Mouse (Mus musculus): ENCODE measurements around the gene Plxnd1.

Gene Plxnd1

DNA sequence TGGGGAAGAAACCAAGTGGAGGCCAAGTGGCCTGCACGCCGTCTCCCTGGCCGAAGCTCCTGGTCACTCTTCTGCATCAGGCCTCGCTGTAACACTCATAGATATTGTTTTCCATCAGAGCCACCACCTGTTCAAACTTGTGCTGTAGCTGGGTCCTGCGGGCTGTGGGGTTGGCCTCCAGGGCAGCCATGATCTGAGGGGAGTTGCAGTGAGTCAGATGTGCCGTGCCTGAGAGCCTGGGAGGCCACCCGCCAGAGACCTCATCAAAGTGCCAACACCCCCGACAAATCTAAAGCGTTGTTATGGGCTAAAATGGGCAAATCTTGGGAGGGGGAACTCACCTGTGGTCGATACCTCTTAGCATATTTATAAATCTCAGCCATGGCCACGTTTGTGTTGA lies 39.1 kb downstream of the Plxnd1 start:
- no peak for DNase-seq

DNA sequence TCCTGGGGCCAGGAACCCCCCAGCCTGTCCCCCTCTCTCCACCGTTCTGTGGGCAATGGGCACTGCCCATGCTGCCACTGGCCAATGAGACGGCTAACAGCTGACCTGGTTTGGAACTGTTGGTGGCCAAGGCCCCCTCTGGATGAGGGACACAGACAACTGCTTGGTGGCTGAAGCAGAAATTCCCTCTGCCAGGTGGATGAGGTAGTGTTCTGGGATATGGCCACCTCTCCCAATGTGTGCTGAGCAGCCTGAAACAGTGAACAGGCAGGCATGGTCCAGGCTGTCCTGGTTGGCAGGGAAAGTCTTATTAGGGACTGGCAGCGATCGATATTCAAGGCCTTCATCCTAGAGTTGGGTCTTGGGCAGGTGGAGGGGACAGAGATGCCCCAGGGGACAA lies 39.6 kb downstream of the Plxnd1 start:
- peak; percentile 82 for DNase-seq

DNA sequence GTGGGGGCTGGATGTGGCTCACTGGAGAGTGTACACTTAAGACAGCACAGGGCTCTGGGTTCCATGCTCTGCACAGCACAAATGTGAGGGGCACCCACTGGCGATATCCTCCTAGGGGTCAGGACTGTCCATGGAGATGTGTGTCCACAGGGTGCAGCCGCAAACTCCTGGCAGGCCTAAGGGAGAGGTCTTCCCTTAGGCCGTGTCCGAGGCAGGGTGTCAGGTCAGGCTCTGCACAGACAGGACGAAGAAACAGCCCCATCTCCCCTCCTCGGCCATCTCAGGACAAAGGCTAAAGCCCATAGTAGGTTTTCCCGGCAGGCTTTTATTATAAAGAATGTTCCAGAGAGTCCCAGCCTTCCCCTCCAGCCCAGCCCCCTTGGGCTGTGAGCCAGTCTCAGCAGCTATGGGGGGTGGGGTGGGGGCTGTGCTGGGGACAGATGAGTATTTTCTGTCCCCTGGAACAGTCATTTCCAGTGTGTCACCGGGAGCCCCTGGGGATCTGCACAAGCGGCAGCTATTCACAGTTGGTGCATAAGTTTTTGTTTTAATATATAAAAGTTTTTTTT lies 40.2 kb downstream of the Plxnd1 start:
- DNase-seq = peak; percentile 56

DNA sequence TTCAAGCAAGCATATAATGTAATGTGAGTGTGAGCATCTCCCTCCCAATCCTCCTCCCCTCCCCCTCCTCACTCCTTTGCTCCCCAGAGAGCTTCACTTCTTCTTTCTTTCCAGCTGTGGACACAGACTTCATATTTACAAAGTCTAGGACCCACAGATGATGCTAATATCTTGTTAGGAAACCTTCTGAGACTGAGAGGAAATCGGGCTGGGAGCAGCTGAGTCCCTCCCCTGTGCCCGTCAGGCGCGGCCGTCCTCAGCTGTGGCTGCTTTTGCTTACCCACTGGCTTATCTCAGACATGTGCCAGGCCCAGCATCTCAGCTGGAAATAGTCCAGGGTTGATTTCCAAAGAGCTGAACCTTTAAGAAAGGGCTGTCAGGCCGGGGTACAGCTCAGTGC lies 48.4 kb downstream of the Plxnd1 start:
- peak; percentile 27 for DNase-seq

DNA sequence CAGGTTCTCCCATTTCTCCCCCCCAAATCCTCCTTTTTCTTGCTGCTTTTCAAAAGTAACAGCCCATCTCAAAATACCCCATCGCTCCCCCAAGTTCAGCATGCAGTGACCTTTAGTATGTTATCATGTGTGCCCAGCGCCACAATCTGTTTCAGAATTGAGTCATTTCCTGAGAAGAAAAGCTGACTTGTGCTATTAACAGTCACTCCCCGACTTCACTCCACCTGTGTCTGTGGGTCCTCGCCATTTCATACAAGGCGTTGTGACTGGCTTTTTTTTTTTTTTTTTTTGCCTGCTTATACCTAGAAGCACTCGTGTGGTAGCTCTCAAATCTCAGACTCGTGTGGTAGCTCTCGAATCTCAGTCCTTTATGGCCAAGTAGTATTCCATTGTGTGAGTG lies 49.2 kb downstream of the Plxnd1 start:
- DNase-seq = no peak

DNA sequence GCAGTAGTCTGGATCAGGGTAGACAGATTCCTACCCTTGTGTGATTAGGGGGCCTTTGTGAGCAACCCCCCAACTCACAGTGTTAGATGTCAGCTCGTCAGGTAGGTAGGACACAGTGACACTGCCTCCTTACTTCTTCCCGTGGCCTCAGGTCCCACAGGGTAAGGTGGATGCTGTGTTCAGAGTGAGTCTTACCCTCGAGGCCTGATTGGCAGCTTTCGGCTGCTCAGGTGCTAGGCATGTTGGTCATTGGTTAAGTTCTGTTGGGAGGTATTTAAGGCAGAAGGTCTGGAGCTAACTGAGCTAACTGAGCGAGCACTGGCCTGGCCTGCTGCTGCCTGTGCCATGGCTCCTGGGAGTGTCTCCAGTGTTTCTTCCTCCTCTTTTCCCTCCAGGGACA lies 50.2 kb downstream of the Plxnd1 start, which contains the start of gene H1foo:
Gene H1foo, plus strand, starts transcription at position 301 of the 400 bp plus-strand sequence.
- no peak for DNase-seq

DNA sequence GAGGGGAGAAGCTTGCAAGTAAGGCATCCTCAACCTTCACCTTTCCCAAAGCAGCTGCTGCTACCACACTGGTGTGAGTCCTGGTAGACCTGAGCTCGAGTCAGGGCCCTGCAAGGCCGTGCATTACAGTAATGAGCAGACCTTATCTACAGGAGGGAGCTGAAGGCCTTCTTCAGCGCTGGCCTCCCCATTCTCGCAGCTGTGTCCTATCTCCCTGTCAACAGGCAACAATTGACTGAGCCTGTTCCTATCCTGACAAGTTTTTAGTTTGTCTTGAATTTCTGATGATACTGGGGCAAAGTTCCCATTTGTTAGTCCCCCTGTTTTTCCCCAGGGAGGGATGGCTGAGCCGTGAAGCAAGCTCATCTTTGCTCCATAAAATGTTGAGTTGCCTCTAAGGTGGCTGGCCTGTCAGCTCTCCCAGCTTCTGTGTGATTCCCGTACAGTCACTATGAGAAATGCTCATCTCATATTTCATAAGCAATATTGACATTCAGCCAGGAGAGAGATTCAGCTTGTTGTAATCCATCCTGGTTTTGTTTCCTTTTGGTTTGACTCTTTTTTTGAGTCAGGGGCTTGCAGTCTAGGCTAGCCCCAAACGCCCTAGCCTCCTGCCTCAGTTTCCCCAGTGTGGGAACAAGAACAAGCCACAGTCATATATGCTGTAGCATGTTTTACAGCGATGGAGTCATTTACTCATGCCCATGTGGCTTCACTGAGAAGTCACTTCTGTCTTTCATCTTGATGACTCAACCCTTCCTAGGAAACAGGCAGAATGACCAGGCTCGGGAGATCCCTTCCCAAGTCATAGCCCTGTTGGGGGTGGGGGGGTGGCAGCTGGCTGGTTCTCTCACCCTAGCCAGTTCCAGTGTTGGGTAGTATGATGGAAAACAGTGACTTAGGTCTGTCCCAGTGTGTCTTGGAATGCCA lies 51.0 kb downstream of the Plxnd1 start:
- no peak for DNase-seq

DNA sequence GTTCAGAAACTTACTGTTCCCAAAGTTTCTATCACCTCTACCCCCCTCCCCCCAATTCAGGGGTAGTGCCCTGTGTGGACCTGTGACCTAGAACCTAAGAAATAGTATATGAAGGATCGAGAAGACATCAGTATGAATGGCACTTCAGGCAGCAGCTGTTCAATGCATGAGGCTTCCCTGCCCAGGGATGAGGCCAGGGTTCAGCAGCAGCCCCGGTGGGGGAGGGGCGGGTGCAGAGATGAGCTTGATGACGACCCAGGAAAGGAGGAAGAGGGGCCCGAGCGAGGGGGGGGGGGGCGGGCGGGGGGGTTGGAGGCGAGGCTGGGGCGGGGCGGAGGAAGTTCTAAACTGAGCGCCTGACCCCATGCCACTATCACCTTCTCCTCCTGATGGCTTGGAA lies 53.7 kb downstream of the Plxnd1 start:
- DNase-seq = no peak

DNA sequence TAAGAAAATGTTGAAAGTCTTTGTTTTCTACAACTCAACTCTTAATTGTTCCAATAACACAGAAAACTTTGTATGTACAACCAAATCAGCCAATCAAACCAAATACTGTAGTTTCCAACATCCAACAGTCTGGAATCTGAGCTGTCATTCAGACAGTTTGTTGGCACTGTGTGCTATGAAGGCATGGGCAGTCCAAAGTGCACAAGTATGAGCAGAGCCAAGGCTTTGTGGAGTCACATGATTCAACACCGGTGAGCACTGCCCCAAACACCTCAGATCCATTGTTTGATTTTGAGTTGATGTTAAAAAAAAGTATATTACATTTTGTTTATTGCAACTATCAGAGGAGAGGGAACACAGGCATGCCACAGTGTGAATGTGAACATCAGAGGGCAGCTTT lies 54.2 kb downstream of the Plxnd1 start:
- DNase-seq = no peak

DNA sequence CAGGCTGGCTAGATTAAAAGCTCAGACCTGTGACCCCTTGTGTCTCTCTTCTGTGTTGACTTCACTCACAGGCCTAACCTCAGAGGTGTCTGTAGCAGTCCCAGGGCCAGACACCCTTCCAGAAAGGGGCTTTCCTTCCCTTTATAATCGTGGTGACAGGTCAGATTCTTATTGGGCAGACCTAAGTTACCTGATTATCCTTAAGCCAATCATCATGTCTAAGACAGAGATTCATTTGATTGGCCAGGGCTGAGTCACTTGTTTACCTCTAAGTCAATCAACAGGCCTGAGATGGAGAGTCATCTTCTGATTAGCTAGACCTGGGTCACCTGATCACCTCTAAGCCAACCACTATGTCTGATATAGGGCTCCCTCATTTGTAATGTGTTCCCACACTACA lies 56.0 kb downstream of the Plxnd1 start:
- no peak for DNase-seq

DNA sequence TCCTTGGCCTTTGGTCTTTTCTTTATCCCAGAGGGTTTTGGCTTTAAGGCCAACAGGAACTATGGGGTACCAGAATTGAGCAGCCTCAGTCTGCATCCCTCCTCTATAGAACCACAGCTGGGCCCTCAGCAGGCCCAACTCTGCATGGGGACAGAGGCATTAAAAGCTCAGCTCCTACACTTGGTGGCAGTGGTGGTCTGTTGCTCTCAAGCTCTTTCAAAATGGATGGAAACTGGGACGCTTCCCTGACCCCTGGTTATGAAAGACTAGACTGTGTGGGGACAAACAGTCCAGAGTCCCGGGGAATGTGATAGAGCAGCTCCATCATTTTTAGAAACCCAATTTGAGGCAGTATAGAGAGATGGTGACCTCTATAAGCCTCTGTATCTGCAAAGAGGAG lies 56.8 kb downstream of the Plxnd1 start:
- DNase-seq = no peak

DNA sequence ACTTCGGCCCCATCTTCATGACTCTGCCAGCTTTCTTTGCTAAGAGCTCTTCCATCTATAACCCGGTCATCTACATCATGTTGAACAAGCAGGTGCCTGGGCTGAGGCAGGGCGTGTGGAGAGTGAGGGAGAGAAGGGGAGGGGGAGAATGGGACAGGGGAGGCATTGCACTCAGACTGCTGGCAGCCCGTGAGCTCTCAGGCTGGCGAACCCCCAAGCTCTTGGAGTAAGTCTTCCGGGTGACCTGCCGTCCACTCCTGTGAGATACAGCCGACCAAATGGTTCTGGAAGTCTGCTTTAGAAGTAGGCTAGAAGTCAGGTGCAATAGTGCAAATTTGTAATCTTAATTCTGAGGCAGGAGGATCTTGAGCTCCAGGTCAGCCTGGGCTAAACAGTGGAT lies 59.3 kb downstream of the Plxnd1 start:
- DNase-seq = no peak

DNA sequence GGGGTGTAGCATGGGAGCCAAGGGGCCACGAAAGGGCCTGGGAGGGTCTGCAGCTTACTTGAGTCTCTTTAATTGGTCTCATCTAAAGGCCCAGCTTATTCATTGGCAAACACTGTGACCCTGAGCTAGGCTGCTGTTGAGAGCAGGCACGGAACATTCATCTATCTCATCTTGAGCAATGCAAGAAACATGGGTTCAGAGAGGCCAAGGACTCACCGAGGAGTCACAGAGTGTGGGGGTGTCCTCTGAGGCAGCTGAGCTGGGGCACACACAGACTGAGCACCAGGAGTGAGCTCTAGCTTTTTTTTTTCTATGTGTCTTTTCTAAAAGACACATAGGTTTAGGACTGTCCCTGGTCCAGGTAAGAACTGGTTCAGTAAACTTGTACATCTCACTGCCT lies 62.4 kb downstream of the Plxnd1 start:
- DNase-seq = no peak

DNA sequence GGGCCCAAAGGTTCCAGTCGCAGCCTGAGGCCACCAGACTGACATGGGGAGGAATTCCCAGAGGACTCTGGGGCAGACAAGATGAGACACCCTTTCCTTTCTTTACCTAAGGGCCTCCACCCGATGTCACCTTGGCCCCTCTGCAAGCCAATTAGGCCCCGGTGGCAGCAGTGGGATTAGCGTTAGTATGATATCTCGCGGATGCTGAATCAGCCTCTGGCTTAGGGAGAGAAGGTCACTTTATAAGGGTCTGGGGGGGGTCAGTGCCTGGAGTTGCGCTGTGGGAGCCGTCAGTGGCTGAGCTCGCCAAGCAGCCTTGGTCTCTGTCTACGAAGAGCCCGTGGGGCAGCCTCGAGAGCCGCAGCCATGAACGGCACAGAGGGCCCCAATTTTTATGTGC lies 63.2 kb downstream of the Plxnd1 start, which contains the start of gene Rho:
Gene Rho, plus strand, starts transcription at position 110 of the 400 bp plus-strand sequence.
- no peak for DNase-seq

DNA sequence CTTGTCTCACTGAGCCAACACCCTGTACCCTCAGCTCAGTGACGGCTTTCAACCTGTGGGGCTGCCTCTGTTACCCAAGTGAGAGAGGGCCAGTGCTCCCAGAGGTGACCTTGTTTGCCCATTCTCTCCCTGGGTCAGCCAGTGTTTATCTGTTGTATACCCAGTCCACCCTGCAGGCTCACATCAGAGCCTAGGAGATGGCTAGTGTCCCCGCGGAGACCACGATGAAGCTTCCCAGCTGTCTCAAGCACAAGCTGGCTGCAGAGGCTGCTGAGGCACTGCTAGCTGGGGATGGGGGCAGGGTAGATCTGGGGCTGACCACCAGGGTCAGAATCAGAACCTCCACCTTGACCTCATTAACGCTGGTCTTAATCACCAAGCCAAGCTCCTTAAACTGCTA lies 64.8 kb downstream of the Plxnd1 start:
- DNase-seq = no peak

DNA sequence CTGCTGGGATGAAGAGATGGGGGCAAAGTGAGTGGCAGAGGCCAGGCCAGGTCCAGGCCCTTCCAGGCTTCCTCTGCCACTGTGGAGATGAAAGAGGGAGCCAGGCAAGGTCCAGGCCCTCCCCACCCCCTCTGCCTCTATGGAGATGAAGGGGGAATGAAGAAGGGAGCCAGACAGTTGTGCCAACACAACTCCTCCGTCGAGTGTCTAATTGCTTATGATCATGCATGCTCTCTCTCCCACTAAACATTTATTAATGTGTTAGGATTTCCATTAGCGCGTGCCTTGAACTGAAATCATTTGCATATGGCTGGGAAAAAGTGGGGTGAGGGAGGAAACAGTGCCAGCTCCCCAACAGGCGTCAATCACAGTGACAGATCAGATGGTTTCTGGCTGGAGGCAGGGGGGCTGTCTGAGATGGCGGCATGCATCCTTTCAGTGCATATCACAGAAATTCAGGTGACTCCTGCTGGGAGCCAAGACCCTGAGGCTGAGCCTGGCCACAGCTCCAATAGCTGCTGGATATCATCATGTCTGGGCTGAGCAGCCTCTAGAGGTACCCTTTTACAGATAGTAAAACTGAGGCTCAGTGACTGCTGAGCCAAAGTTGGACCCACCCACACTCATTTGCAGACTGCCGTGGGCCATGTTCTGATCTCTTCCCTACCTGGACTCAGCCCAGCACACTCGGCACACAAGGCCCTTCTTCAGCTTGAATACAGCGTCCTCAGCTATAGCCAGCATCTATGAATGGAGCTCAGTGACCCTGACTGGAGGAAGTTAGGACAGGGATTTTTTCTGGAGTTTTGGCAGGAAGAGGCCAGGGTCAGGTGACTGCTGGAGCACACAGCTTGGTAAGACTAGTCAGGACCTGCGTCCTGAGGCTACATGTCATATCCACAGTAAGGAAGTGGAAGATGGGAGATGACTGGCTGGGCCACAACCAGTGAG lies 67.2 kb downstream of the Plxnd1 start:
- no peak for DNase-seq

DNA sequence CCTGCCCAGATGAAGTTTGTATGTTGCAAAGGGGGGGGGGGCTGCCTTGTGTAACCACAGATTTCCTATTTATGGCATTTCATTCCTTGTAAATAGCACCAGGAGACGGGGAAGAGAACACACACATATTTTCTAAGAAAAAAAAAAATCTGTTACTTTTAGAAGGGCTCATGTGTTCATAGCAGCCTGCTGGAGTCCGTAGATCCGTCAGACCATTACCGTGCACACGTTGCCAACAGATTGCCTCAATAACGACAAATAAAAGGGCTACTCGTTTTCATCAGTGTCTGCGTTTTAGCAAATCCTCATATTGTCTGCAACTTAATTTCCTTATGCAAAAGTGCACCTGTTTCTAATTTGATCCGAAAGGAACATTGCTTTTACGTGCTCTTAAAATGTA lies 68.4 kb downstream of the Plxnd1 start:
- no peak for DNase-seq

DNA sequence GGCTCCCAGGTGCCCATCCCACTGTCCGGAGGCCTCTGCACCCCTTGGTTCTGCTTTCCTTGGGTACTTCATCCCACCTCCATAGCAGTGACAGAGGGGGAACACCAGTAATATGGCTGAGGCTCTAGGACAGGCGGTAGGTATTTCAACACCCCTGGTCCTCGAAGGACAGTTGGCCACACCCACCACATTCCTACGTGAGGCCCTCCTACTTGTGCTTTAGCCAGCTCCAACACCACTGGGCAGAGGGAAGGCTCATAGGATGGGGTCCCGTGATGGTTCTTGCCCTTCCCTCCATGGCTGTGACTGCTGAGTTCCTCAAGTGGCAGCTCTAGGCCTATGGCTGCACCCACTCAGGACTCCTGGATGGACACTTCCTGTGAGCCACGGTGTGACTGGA lies 70.0 kb downstream of the Plxnd1 start:
- DNase-seq = no peak

DNA sequence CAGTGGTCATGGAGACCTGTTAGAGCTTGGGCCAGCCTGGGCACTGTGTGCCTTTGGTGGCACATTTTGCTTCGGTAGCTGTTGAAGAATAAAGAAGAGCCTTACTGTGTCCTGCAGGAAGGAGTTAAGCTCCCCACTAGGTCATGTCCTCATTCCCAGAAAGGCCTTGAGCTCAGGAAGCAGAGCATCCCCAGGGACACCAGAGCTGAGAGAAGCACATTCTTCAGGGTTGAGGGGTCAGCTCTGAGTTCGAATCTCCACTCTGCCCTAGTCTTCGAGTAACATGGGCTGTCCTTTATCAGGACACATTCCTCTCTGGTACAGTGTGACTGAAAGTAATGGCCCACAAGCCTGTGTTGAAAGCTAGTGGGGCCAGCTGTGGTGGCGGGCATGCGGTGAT lies 74.9 kb downstream of the Plxnd1 start:
- no peak for DNase-seq

DNA sequence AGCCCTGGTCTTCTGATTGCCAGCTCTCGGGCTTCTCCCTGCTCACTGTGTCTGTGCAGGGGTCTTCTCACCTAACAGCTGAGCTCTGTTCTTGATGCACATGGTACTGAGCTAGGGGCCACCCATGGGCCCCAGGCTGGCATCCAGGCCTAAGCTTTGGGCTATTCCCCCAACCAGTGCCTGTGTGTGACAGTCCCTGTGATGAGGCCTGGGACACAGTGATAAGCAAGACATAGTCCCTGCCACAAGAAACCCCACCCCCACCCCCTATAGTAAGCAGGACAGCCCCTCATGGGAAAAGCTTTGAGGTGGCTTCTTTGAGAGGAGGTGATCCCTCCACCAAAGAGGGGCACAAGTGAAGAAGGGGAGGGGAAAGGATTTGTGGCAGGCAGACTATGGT lies 76.2 kb downstream of the Plxnd1 start:
- no peak for DNase-seq

DNA sequence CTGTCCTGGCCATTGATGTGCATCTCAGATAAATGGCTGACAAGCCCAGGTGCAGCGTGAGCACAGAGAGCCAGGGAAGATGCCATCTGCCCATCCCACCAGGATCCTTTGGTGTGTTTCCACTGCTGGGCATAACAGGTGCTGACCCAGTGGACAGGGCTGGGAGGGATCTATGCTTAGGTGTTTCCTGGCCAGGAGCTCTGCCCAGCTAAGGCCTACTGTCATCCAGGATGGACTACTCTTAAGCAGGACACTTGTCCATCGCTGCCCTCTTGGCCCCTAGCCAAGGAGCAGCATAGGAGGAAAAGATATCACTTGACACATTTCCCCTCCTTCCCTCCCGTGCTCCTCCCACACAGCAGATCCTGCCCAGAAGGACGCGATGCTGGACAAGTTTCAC lies 78.2 kb downstream of the Plxnd1 start:
- DNase-seq = peak; percentile 82

DNA sequence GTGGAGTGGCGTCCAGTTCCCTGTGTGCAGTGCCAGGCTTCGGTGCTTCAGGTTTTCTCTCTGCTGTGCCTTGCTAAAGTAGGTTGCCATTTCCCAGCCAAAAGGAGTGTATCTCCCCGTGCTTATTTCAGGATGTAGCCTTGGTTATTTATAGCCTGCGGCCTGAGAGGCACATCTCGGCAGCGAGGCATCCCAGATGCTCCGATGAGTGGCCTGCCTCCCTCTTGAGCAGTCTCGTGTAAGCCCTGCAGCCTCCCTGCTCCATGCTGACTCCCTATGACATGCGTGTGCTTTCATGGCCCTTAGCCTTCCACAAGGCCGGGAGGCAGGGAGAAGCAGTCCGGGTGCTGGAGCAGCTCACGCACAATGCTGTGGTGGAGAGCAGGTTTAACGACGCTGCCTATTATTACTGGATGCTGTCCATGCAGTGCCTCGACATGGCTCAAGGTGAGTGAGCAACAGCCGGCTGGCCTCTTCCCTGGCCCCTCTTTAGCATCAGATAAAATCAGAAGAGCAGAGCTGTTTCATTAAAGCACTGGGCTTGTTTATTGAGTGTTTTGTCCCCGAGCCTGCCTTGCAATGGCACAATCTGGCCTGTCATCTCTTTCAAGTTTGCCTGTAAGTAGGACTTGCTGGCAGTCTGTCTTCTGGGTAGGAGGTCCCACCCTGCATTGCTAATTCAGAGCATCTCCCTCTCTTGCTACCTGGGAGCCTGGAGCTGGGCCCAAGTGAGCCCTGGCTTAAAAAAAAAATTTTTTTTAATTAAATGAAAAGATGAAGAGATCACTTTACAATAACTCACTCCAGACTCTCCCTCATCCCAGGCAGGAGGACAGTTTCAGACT lies 79.0 kb downstream of the Plxnd1 start:
- peak; percentile 80 for DNase-seq
